Mouse (Mus musculus) embryonic facial prominence, embryonic 13.5 days (tissue): ENCODE data around the gene Mctp1. TPM values are rescaled to one million over a fixed set of nuclear protein-coding genes. Genes with fewer than 3 reads are reported as not detected.

Source experiments
- polyA plus RNA-seq: library from polyadenylated mRNA; unstranded; fragments of >200 nt; fragmentation: Nextera tagmentation; extraction: Ambion mirVana; gene quantifications from 2 replicates; pipeline ENCODE4 v1.2.1, GENCODE M21; 2015

The Mctp1 gene
- polyA plus RNA-seq, 1 experiment from 2014 or later, result 0.66 TPM

Other genes starting within 250 kb of the Mctp1 start
- 0.17 TPM in 1 of 2 replicates, not detected in the other for gene Fam81b, start 79.5 kb upstream of the Mctp1 start, polyA plus RNA-seq